Mouse (Mus musculus) intestine, postnatal 0 days (tissue): Measurements from ENCODE around the gene Mien1. TPM values are rescaled to one million over a fixed set of nuclear protein-coding genes. Genes with fewer than 3 reads are reported as not detected.

Source experiments
- ATAC-seq: fragments of 200-750 bp; cut with Nextera tagmentation; 2 replicates; pipeline ENCODE4 v1.8.0; 2017; ENCODE audit warnings: mild to moderate bottlenecking, moderate TSS enrichment, moderate library complexity
- H3K27ac ChIP-seq: fragments of 300-500 bp; sonication (generic); 2 replicates; pipeline ENCODE4 v1.5.1; 2014; ENCODE audit warnings: mild to moderate bottlenecking, low read depth, low read length, moderate library complexity
- H3K27me3 ChIP-seq: fragments of 300-500 bp; sonication (generic); replicated peaks from 2 replicates; pipeline ENCODE4 v1.6.1; 2014; ENCODE audit warnings: low read length, mixed read lengths; ENCODE audit not compliant: control insufficient read depth, insufficient read depth
- H3K36me3 ChIP-seq: fragments of 300-500 bp; sonication (generic); 2 replicates; pipeline ENCODE4 v1.6.1; 2014; ENCODE audit warnings: mild to moderate bottlenecking, moderate library complexity; ENCODE audit not compliant: control insufficient read depth, insufficient read depth
- H3K4me1 ChIP-seq: fragments of 300-500 bp; sonication (generic); replicated peaks from 2 replicates; pipeline ENCODE4 v1.6.1; 2014; ENCODE audit warnings: antibody characterized with exemption, low read length, mixed read lengths; ENCODE audit not compliant: control insufficient read depth, insufficient read depth
- H3K4me2 ChIP-seq: fragments of 300-500 bp; sonication (generic); replicated peaks from 2 replicates; pipeline ENCODE4 v1.6.1; 2014; ENCODE audit warnings: low read depth, mild to moderate bottlenecking, moderate library complexity
- H3K4me3 ChIP-seq: fragments of 300-500 bp; sonication (generic); 2 replicates; pipeline ENCODE4 v1.5.1; 2014; ENCODE audit warnings: low read depth, low read length
- H3K9ac ChIP-seq: fragments of 300-500 bp; sonication (generic); 2 replicates; pipeline ENCODE4 v1.6.1; 2014; ENCODE audit warnings: mild to moderate bottlenecking, low read depth, low read length
- H3K9me3 ChIP-seq: fragments of 300-500 bp; sonication (generic); 2 replicates; pipeline ENCODE4 v1.6.1; 2016; ENCODE audit warnings: mixed run types; ENCODE audit not compliant: control insufficient read depth
- CTCF ChIP-seq: sonication (generic); IDR thresholded peaks from 2 replicates; pipeline ENCODE4 v1.5.1; 2016; ENCODE audit warnings: low read depth, mild to moderate bottlenecking, control low read depth, antibody characterized with exemption, moderate library complexity
- WGBS: fragments of 180-500 bp; shearing (Covaris S2); extraction: QIAGEN DNeasy Blood & Tissue Kit; methylation state at CpG from one replicate; pipeline ENCODE4 v1.1.7; 2014; 5-methylcytosine and 5-hydroxymethylcytosine counted together
- polyA plus RNA-seq: library from polyadenylated mRNA; unstranded; fragments of >200 nt; fragmentation: Nextera tagmentation; extraction: Ambion mirVana; gene quantifications from 2 replicates; pipeline ENCODE4 v1.2.1, GENCODE M21; 2015

Gene Mien1
- polyA plus RNA-seq, 1 experiment from 2014 or later, result 265 TPM

GRCm38 (mm10) chr11:98473916-98474479 lies 35.2 kb upstream of the Mien1 start:
- H3K36me3 ChIP-seq, result no peaks in the 10 kb centered on the region

GRCm38 (mm10) chr11:98472696-98473095 lies 33.9 kb upstream of the Mien1 start:
- TF ChIP-seq CTCF, result no peak
- ATAC-seq, result no peak
- no peak overlapping the region for H3K9ac ChIP-seq
- H3K9me3 ChIP-seq, result no peaks in the 10 kb centered on the region
- H3K36me3 ChIP-seq, result no peaks in the 10 kb centered on the region
- 58% methylated on average over 4 of the region's 4 CpGs for WGBS
- H3K4me3 ChIP-seq, result no peak overlapping the region
- H3K27me3 ChIP-seq, result no peaks in the 10 kb centered on the region
- H3K4me1 ChIP-seq, result no peaks in the 10 kb centered on the region
- no peak overlapping the region for H3K4me2 ChIP-seq
- no peak overlapping the region for H3K27ac ChIP-seq

More at GRCm38 (mm10) chr11:98473916-98474479, 35.2 kb upstream of the Mien1 start:
- no peak overlapping the region for H3K4me2 ChIP-seq
- no peaks in the 10 kb centered on the region for H3K4me1 ChIP-seq
- no peaks in the 10 kb centered on the region for H3K27me3 ChIP-seq
- H3K9me3 ChIP-seq, result no peaks in the 10 kb centered on the region
- ATAC-seq, result no peak
- no peak overlapping the region for H3K9ac ChIP-seq
- H3K4me3 ChIP-seq, result no peak overlapping the region
- no peak overlapping the region for H3K27ac ChIP-seq
- no peak for TF ChIP-seq CTCF
- 58% methylated on average over 8 of the region's 8 CpGs for WGBS

GRCm38 (mm10) chr11:98470795-98471194 lies 32.0 kb upstream of the Mien1 start:
- TF ChIP-seq CTCF, result no peak
- H3K27ac ChIP-seq, result no peak overlapping the region
- no peak overlapping the region for H3K9ac ChIP-seq
- H3K4me2 ChIP-seq, result no peak overlapping the region
- no peaks in the 10 kb centered on the region for H3K27me3 ChIP-seq
- H3K9me3 ChIP-seq, result no peaks in the 10 kb centered on the region
- no peaks in the 10 kb centered on the region for H3K36me3 ChIP-seq
- WGBS, result 72% methylated on average over 6 of the region's 6 CpGs
- no peaks in the 10 kb centered on the region for H3K4me1 ChIP-seq
- H3K4me3 ChIP-seq, result no peak overlapping the region
- no peak for ATAC-seq

- no peaks in the 10 kb centered on the region for H3K9me3 ChIP-seq
- H3K4me2 ChIP-seq, result no peak overlapping the region
- no peaks in the 10 kb centered on the region for H3K27me3 ChIP-seq
- H3K9ac ChIP-seq, result no peak overlapping the region
- no peaks in the 10 kb centered on the region for H3K4me1 ChIP-seq
- TF ChIP-seq CTCF, result no peak
- no peak overlapping the region for H3K27ac ChIP-seq
- 46% methylated on average over 22 of the region's 22 CpGs for WGBS
- no peak overlapping the region for H3K4me3 ChIP-seq
- H3K36me3 ChIP-seq, result no peaks in the 10 kb centered on the region
- ATAC-seq, result no peak
These were observed 31.2 kb upstream of the Mien1 start for GRCm38 (mm10) chr11:98469761-98470714.

GRCm38 (mm10) chr11:98464516-98464915 lies 25.7 kb upstream of the Mien1 start:
- WGBS, result 73% methylated on average over 6 of the region's 6 CpGs
- no peak overlapping the region for H3K27ac ChIP-seq
- no peak for ATAC-seq
- TF ChIP-seq CTCF, result no peak
- no peak overlapping the region for H3K9ac ChIP-seq
- no peaks in the 10 kb centered on the region for H3K9me3 ChIP-seq
- H3K36me3 ChIP-seq, result no peaks in the 10 kb centered on the region
- H3K4me2 ChIP-seq, result no peak overlapping the region
- no peaks in the 10 kb centered on the region for H3K4me1 ChIP-seq
- no peak overlapping the region for H3K4me3 ChIP-seq
- no peaks in the 10 kb centered on the region for H3K27me3 ChIP-seq

- Histone ChIP-seq H3K9me3 (no peaks in the 10 kb centered on the region), H3K4me2 (no peak overlapping the region), H3K27ac (no peak overlapping the region), H3K4me3 (no peak overlapping the region), H3K4me1 (no peaks in the 10 kb centered on the region), H3K9ac (no peak overlapping the region), H3K27me3 (no peaks in the 10 kb centered on the region), H3K36me3 (no peaks in the 10 kb centered on the region)
- TF ChIP-seq CTCF, result no peak
- WGBS, result 84% methylated on average over 9 of the region's 9 CpGs
- 0 out of 2 replicates have a peak, but pooled peaks have one; percentile 4 for ATAC-seq
These were observed 25.1 kb upstream of the Mien1 start for GRCm38 (mm10) chr11:98463911-98464310.
